In genomic region chr9:105321856-105322255, GRCm38 (mm10) we compare ENCODE assay signal across 22 mouse cellular contexts.
"Had no signal": no experiment of that assay in that cellular context is flagged by ENCODE, and none has a peak within 500 bp of the region (broad histone marks: within the 10 kb centered on the region; RNA-seq: fewer than 3 reads in every experiment).

No protein-coding gene starts in this region.

- DNase-seq: kidney, adult 18-20 months; kidney, adult 9 months; kidney, postnatal 14 days; kidney, postnatal 4 days; left cerebral cortex, postnatal 4 days; lung, adult 18-20 months; lung, postnatal 10 days; lung, postnatal 36 days; retina, postnatal 1 day; right cerebral cortex, postnatal 25 days; spleen, adult 18-20 months; thymus, postnatal 25 days had no signal

- H3K27me3 ChIP-seq: limb, embryonic 12.5 days; limb, embryonic 15.5 days; liver, embryonic 15.5 days; lung, embryonic 15.5 days; megakaryocyte, embryonic 14.5 days; midbrain, embryonic 12.5 days; neural tube, embryonic 13.5 days; stomach, embryonic 15.5 days had no signal

- H3K4me1 ChIP-seq: limb, embryonic 15.5 days; liver, embryonic 15.5 days; lung, embryonic 15.5 days; megakaryocyte, embryonic 14.5 days; midbrain, embryonic 12.5 days; neural tube, embryonic 13.5 days; stomach, embryonic 15.5 days had no signal

- H3K4me2 ChIP-seq: limb, embryonic 12.5 days; limb, embryonic 15.5 days; liver, embryonic 15.5 days; lung, embryonic 15.5 days; midbrain, embryonic 12.5 days; neural tube, embryonic 13.5 days; stomach, embryonic 15.5 days had no signal

- H3K27ac ChIP-seq: limb, embryonic 12.5 days; limb, embryonic 15.5 days; liver, embryonic 15.5 days; lung, embryonic 15.5 days; midbrain, embryonic 12.5 days; neural tube, embryonic 13.5 days; stomach, embryonic 15.5 days had no signal

- H3K9ac ChIP-seq: limb, embryonic 12.5 days; limb, embryonic 15.5 days; liver, embryonic 15.5 days; lung, embryonic 15.5 days; midbrain, embryonic 12.5 days; neural tube, embryonic 13.5 days; stomach, embryonic 15.5 days had no signal

- ATAC-seq: intestine, embryonic 16.5 days had no signal

- H3K36me3 ChIP-seq: limb, embryonic 12.5 days; limb, embryonic 15.5 days; liver, embryonic 15.5 days; lung, embryonic 15.5 days; midbrain, embryonic 12.5 days; neural tube, embryonic 13.5 days; stomach, embryonic 15.5 days had no signal

- H3K9me3 ChIP-seq: limb, embryonic 12.5 days; limb, embryonic 15.5 days; liver, embryonic 15.5 days; lung, embryonic 15.5 days; midbrain, embryonic 12.5 days; neural tube, embryonic 13.5 days; stomach, embryonic 15.5 days had no signal

- H3K4me3 ChIP-seq: limb, embryonic 12.5 days; limb, embryonic 15.5 days; liver, embryonic 15.5 days; lung, embryonic 15.5 days; megakaryocyte, embryonic 14.5 days; midbrain, embryonic 12.5 days; myocyte; neural tube, embryonic 13.5 days; stomach, embryonic 15.5 days had no signal
